In genomic region chr5:92951079-92951478, GRCm38 (mm10) we compare ENCODE assay signal across 26 mouse cellular contexts.
"Had no signal": no experiment of that assay in that cellular context is flagged by ENCODE, and none has a peak within 500 bp of the region (broad histone marks: within the 10 kb centered on the region; RNA-seq: fewer than 3 reads in every experiment).

No protein-coding gene starts in this region.

- H3K9ac ChIP-seq: heart, embryonic 12.5 days; hindbrain, embryonic 12.5 days; hindbrain, embryonic 14.5 days; intestine, embryonic 15.5 days; kidney, embryonic 15.5 days; limb, embryonic 12.5 days; liver, embryonic 13.5 days; liver, embryonic 15.5 days had no signal

- H3K36me3 ChIP-seq: liver, embryonic 13.5 days; liver, embryonic 15.5 days had no signal

- H3K4me3 ChIP-seq: heart, embryonic 10.5 days; heart, embryonic 12.5 days; hindbrain, embryonic 10.5 days; hindbrain, embryonic 12.5 days; intestine, embryonic 15.5 days; kidney, embryonic 15.5 days; layer of hippocampus, adult 2 months; left cerebral cortex, adult 2 months; limb, embryonic 10.5 days; limb, embryonic 12.5 days; liver, embryonic 13.5 days; liver, embryonic 15.5 days had no signal

- H3K27ac ChIP-seq: hindbrain, embryonic 10.5 days; hindbrain, embryonic 12.5 days; hindbrain, embryonic 14.5 days; intestine, embryonic 15.5 days; kidney, embryonic 15.5 days; kidney, postnatal 0 days; layer of hippocampus, adult 2 months; left cerebral cortex, adult 2 months; limb, embryonic 10.5 days; limb, embryonic 12.5 days; liver, embryonic 13.5 days; liver, embryonic 15.5 days had no signal

- ATAC-seq: hindbrain, embryonic 16.5 days; inflammation-experienced regulatory T-cells, adult 6 months; intestine, embryonic 15.5 days; intestine, postnatal 0 days had no signal

- H3K9me3 ChIP-seq: heart, embryonic 10.5 days; heart, embryonic 12.5 days; hindbrain, embryonic 10.5 days; hindbrain, embryonic 12.5 days; intestine, embryonic 15.5 days; kidney, embryonic 15.5 days; limb, embryonic 10.5 days; limb, embryonic 12.5 days; liver, embryonic 13.5 days; liver, embryonic 15.5 days had no signal

- DNase-seq: gastrocnemius, postnatal 25 days; heart, adult 18-20 months; heart, postnatal 10 days; heart, postnatal 4 days; kidney, adult 18-20 months; kidney, adult 9 months; kidney, postnatal 14 days; kidney, postnatal 36 days; liver; liver, embryonic 13.5 days had no signal

- H3K4me1 ChIP-seq: liver, embryonic 13.5 days; liver, embryonic 15.5 days had no signal
